Mouse (Mus musculus) layer of hippocampus, adult 9-10 months (tissue): ENCODE data around the gene Ddb1.
"Not testable (repeated sequence)": the region's sequence is repeated elsewhere in the genome, so short reads cannot be mapped to it uniquely, and the experiment has no call there.

ENCODE experiments used
- DNase-seq: peaks from one replicate; pipeline ENCODE4 v3.0.0; 2022; ENCODE audit warnings: low spot score

Ddb1 gene

DNA sequence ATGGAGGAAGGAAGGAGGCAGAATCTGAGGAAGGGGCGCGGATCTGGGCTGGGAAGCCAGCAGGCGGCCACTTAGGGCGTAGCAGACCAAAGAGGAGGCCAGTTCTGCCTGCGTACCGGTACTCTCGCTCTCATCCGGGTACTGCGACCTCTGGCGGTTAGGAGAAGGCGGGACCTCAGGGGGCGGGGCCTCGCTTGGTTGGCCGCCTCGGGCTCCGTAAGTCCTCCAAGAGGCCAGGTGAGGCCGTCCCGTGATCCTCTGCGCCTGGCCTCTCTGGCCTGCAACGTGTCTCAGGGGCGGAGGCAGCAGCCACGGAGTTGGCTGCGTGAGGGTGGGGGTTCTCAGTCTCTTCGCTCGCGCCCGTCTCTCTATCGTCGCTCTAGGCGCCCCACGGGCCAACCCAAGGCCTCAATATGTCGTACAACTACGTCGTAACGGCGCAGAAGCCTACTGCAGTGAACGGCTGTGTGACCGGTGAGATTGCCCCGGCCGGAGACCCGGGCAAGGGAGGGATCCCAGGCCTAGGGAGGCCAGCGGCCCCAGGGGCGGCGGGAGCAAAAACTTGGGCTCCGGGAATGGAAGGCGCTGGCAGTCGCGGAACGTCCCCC is at the start of gene Ddb1, which contains the start of gene Tkfc:
Gene Ddb1 (plus strand): TSS at position 35 of the 608 bp plus-strand sequence.
Gene Tkfc (minus strand): TSS at position 362 of the 608 bp plus-strand sequence.
- DNase-seq: peak; percentile 98

DNA sequence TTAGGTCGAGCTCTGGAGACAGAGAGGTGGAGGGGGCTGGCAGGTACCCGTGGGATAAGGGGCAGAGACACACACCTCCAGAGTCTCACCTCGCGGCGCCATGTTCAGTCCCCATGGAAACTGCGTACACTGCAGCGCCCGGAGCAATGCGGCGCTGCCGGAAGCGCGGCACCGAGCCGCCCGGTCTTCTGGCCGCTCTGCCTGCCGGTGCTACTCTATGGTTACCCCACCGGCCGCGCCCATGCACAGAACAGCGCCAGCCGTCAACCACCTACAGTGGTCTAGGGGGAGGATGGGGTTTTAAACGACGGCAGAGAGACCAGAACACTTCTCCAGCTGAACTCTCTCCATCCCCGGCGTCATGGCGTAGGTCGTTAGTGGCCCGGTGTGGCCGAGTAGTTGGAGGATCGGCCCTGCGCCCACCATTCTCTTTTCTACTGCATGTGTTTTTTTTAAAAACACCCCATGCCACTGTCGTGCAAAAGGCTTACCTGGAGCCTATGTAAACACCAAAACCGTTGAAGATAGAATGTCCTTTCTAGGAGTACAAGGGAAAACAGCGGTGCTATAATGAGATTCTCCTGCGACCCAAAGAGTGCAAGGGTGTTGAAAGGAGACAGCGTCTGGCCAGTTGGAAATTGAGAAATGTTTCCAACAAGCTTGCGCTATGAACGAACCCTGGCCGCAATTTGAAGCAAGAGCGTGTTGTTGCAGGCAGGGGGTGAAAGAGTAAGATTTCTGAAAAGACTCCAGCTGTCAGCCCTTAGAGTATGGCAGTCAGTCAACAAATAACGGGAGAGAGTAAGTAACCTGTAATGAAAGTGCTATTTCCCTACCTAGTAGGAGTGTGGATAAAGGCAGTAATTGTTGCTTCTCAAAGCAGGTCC is 49.3 kb upstream of the Ddb1 start, which contains the start of gene Tmem216:
Gene Tmem216 (minus strand): TSS at position 615 of the 887 bp plus-strand sequence.
- DNase-seq: peak; percentile 45

DNA sequence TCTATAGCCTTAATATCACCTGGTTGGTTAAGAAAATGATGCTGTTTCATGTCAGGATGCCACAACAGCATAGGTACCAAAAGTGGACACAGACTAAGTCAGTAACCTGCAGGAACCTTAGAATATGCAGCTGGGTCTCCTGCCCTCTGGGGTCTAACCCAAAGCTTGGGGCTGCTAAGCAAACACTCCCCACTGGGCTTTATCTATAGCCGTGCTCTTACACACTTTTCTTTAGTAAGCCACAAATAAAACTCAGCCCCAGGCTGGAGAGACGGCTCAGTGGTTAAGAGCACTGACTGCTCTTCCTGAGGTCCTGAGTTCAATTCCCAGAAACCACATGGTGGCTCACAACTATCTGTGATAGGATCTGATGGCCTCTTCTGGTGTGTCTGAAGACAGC is 48.1 kb upstream of the Ddb1 start:
- DNase-seq: no peak

DNA sequence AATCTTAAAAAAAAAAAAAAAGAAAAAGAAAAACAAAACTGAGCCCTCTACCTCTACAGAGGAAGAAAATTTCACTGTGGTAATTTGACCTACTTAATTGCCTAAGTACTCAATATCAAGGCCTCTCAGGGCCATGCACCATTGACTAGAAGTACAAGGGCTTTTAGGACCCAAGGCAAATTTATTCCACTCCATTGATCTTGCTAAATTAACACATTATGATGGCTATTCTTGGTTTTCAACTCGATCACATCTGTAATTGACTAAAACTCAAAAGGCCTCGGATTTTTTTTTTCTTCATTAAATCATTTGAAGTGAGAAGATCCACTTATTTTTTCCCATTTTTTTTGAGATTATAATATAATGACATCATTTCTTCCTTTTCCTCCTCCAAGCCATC is 47.7 kb upstream of the Ddb1 start:
- DNase-seq: no peak

DNA sequence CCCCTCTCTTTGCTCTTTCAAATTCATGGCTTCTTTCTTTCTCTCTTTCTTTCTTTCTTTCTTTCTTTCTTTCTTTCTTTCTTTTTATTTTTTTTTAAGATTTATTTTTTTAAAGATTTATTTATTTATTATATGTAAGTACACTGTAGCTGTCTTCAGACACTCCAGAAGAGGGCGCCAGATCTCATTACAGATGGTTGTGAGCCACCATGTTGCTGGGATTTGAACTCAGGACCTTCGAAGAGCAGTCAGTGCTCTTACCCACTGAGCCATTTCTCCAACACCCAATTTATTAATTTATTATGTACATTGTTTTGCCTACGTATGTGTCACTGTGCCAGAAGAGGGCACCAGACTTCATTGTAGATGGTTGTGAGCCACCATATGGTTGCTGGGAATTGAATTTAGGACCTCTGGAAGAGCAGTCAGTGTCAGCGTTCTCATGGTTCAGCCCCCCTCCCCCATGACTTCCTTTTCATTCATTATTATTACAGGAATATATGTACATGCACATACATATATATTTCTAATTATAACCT is 47.2 kb upstream of the Ddb1 start:
- not testable (repeated sequence) for DNase-seq

DNA sequence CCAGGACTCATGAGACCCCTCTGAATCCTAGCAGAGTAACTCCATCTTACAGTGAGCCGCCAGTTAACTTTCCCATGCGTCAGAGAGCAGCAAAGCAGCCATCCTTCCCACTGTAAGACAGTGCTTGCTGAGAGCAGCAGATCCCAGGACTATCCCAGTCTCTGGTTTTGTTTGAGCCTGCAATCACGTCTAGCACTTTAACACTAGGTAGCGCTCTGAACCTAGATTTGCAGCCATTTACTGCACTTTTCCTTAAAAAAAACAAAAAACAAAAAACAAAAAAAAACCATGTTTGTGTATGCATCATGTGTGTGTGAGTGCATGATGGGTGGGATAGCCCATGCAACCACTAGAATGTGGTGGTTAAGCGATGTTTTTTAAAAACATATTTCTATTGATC is 45.0 kb upstream of the Ddb1 start:
- no peak for DNase-seq

DNA sequence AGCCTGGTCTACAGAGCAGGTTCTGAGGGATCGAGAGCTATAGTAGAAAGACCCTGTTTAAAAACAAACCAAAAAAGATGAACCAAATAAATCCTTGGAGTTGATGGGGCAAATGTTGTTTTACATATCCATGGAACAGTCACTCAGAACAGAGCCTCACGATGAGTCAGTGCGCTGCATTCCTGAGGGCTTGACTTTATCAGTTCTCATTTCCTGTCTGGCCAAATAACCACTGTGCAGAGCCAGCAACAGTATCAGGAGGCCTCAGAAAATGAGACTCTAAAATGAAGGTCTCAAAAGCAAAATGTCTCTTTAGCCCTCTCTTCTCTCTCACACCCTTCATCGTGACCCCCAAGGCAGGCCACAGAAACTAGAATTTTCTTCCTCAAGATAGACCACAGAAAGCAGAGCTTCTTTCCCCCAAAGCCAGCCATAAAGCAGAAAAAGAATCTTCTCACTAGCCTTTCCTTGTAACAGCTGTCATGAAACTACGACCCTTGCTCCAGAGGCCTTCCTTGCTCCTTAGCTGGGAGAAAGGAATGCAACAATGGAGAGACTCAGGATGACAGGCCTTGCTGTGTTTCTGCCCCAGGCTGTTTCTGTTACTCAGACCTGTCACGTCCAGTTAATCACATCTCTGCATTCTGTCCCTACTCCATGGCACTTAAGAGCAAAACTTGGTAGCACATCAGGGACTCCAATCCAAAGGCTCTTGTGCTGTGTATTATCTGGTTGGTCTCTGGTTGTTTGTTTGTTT is 43.4 kb upstream of the Ddb1 start:
- DNase-seq: no peak

DNA sequence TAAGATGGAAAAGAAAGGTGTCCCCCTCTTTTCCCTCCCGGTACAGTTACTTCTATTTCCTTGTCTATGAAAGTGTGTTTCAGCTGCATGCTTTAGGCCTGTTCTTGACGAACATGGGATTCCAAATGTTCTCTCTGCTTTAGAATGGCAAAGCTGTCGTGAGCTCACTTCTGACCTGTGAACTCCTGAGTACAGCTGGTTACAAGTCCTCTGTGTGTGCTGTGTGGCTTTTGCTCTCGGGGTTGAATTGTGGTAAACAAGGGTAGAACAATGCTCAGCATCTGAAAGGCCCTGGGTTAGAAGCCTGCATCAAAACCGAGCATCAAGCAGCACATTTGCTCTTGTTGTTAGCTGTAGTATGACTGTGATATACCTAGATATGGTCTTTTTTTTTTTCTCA is 42.8 kb upstream of the Ddb1 start:
- DNase-seq: no peak

DNA sequence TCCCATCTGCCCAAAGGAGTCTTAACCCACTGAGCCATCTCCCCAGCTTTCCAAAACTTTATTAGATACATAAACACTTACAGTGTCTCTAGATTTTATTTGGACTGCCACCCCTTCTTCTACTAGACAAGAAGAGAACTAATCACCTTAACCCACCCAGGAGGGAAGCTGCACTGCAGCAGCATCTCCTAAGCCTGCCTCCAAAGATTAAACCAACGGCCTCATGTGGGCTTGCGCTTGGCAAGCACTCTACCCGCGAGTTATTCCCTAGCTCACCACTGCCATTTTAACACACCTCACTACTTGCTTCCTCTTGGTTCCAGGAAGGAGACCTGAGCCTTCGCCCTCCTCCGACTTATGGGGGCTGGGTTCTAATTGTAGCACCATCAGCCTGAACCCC is 40.8 kb upstream of the Ddb1 start:
- no peak for DNase-seq

DNA sequence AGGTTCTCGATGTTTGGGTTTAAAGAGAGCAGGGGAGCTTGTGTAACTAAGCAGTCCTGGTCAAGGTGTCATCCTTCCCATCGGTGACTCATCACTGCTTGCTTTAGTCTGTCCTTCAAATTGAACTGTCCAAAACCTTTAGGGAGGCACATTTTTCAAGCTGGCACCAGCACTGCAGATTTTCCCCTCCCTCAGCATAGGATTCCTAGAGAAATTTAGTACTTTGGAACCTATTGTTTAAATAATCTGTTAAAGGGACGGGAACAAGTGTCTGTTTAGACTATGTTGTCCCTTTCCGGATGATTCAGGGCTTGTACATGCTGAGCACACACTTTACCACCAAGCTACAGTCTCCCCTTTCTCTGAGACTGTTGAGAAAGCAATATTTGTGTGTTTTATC is 39.9 kb upstream of the Ddb1 start:
- DNase-seq: no peak

DNA sequence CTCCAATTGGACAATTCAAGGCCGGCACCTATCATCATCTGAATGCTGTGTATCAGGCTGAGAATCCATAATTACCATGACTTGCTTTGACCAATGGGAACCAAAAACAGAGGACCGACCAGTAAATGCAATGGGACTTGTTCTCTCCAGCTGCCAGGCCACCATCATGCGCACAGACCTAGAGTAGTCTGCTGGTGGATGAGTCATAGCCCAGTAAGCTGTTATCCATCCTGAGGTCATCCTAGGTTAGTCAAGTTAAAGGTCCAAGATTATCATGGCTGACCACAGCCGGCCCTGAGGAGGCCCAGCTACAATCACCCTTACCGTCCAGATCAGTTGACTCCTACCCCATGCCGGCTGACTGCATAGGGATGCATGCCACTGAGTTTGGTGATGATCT is 35.5 kb upstream of the Ddb1 start:
- DNase-seq: no peak

DNA sequence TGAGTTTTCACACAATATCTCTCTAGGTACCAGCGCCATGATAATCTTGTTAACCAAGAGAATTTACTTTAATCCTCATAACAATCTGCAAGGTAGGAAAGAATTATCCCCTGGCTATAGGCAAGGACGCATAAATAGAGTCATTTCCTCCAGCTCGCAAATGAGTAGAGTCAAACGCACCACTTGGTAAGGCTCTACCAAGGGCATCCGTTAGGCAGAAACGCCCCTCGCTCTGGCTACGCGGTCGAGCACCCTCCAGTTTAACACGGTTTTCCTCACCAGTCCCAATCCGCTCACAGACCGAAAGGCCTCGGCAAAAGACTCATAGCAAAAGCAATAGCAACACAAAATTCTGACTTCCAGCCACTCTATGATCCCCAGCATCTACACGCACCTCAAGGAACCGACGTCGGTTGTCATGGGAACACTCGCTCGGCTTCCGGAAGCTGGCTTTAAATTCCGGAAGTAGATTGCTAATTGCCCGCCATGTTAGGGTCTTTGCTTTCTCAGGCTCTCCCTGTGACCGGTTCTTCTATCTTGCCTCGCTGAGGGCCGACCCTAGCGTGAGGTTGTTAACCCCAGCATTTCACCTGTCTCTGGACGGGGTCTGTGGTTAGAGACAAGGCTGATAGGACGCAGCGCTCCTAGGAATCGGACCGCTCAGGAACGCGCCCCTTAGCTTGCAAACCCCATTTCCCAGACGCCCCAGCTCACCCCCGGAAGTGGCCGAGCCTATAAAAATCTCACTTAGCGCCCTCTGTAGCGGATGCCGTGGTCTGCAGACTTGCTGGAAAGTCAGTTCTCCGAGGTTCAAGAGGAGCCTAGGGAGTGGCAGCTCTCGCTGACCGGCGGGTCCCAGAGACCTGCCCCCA is 28.2 kb upstream of the Ddb1 start, which contains the start of the genes Cyb561a3 and Tmem138:
Gene Cyb561a3 (plus strand): TSS at position 483 of the 872 bp plus-strand sequence.
Gene Tmem138 (minus strand): TSS at position 673 of the 872 bp plus-strand sequence.
- peak; percentile 89 for DNase-seq

DNA sequence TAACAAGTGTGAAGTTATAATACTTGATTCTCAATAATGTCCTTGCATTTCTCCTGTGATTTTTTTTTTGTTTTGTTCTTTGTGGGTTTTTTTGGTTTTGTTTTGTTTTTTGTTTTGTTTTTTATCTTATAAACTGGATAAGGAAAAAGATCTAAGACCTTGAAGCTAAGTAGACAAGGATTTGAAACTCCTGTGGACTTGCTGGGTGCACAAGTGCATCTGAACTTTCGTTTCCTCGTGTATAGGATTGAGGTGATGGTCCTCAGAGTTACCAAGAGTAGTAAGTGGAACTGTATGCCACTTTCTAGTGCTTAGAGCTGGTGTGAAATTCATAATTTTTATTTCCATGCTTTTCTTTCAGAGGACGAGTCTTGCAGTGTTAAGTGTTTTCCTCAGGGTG is 25.0 kb upstream of the Ddb1 start:
- no peak for DNase-seq

DNA sequence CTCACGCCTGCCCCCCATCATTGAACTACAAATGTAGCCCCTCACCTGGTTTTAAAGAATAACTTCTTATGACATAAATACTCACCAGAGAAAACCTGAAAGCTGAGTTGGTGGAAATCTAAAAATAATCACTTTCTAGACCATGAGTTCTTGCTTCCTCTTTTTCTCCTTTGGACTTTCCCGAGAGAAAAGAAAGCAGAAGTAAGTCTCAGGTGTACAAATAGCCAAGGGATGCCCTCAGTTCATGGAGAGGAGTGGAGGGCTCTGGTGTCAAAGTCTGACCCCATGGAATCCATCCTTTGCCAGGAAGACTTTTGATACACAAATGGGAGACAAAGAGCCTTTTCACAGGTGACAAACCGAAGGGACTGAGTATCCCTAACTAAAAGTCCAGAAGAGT is 24.4 kb upstream of the Ddb1 start:
- DNase-seq: no peak

DNA sequence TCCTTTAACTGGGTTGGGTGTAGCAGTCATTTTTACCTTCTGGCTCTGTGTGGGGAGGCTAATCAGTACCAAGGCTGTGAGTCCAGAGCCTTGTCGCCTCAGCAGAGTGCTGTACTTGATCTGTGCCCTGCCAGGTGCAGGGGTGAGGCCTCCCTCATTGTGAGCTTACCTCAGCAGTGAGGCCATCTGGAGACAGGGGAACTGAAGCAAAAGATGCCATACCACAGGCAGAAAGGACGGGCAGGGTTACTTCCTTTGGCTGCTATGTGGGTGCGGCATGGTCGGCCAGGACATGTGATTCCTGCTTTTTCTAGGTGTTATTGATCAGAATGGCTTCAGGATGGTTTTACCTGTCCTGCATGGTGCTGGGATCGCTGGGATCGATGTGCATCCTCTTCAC is 23.1 kb upstream of the Ddb1 start:
- no peak for DNase-seq

DNA sequence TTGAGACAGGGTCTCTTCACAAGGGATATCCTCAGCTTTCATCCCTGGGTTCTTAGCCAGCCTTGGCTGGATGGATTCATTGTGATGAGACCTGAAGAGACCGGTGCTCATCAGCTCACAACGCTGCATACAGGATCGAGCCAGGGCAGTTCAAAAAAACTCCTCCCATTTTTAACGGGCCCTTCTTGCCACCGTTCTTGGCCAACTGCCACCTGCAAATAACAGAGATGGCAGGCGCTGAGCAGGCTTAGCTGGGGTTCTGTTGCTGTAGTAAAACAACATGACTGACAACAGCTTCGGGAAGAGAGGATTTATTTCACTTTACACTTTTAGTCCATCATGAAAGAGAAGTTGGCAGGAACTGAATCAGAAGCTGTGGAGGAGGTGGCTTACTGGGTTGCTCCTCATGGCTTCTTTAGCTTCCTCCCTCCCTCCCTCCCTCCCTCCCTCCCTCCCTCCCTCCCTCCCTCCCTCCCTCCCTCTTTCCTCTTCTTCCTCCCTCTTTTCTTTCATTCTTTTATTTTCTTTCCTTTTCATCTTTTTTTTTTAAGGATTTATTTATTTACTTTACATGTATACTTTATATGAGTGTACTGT is 21.5 kb upstream of the Ddb1 start:
- DNase-seq: no peak

DNA sequence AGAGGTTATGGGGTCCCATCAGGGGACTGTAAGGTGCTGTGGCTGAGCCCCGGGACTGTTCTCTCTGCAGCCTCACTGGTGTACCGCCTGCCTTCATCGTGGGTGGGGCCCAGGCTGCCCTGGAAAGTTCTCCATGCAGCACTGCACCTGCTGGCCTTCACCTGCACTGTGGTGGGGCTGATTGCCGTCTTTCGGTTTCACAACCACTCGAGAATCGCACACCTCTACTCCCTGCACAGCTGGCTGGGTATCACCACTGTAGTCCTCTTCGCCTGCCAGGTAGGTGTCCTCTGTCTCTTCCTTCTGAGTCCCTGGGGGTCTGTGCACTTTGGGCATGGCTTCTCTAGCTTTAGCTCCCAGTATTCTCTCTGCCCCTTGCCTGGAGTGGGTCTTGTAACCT is 20.0 kb upstream of the Ddb1 start:
- DNase-seq: no peak

DNA sequence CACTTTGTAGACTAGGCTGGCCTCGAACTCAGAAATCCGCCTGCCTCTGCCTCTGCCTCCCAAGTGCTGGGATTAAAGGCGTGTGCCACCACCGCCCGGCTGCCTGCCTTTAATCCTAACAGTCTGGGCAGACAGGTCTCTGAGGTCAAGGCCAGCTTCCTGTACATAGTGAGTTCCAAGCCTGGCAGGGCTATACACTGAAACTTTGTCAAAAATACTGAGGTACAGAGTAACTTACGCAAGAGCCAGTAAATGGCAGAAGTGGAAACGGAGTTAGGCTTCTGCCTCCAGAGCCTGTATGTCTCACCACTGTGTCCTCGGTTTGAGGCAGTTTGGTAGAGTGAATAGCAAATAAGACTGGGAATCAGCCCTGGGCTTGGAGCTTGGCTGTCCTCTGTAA is 17.9 kb upstream of the Ddb1 start:
- no peak for DNase-seq

DNA sequence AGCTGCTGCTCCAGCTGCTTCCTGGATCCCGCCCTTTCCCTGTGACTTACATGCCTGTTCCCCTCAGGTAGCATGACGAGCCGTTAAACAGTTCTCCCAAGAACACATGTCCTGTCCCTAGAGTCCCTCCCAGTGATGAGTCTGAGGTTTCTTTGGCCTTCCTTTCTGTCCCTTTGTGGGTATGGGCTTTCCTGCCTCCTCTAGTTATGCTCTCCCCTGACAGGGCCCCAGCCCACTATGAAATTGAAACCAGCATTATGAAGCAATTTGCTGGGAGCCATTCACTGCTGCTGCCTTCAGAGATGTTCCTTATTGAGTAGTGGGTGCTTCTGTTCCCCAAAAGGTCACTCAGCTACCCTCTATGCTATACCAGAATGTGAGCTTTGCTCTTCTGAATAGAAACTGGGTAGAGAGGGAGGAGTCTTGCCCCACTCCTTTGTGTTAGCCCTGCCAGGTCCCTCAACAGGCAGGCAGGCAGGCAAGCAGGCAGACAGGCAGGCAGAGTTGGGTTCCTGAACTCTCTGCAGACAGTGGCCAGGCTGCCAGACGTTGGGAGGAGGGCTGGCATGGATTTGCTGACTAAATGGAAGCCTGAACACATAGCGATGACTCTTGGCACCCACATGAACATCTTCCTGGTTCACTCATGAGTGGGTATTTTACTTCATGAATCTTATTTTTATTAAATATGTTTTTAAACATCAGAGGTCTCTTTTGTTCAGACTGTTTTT is 15.8 kb upstream of the Ddb1 start:
- no peak for DNase-seq

DNA sequence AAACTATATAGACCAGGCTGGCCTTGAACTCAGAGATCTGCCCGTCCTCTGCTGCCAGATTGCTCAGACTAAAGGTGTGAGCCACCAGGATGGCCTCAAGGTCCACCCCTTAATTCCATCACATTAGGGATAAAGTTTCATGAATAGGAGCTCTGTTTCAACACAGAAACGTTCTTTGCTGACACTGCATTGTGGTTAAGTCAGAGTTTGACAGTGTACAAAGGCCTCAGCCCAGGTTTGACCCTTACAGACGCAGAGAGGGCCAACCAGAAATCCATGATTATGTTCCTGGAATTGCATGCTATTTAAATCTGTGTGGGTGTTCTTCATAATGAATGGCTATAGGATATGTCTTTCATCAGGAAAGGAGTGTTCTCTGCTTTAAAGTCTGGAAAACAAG is 14.8 kb upstream of the Ddb1 start:
- no peak for DNase-seq
